Mouse (Mus musculus) stomach, embryonic 16.5 days (tissue): ENCODE data around the gene Suds3. TPM values are rescaled to one million over a fixed set of nuclear protein-coding genes. Genes with fewer than 3 reads are reported as not detected.

Source experiments
- ATAC-seq: fragments of 200-750 bp; cut with Nextera tagmentation; 2 replicates; pipeline ENCODE4 v1.8.0; 2017; ENCODE audit warnings: moderate number of reproducible peaks, moderate TSS enrichment; ENCODE audit not compliant: insufficient read depth, low FRiP score
- H3K27ac ChIP-seq: fragments of 300-500 bp; sonication (generic); 2 replicates; pipeline ENCODE4 v1.5.1; 2014; ENCODE audit warnings: low read length
- H3K27me3 ChIP-seq: fragments of 300-500 bp; sonication (generic); 2 replicates; pipeline ENCODE4 v1.6.1; 2014; ENCODE audit warnings: low read length, control low read depth, mixed read lengths; ENCODE audit not compliant: control insufficient read depth, insufficient read depth
- H3K36me3 ChIP-seq: fragments of 300-500 bp; sonication (generic); 2 replicates; pipeline ENCODE4 v1.6.1; 2014; ENCODE audit warnings: low read length; ENCODE audit not compliant: control insufficient read depth, insufficient read depth
- H3K4me1 ChIP-seq: fragments of 300-500 bp; sonication (generic); 2 replicates; pipeline ENCODE4 v1.6.1; 2014; ENCODE audit warnings: low read length, control low read depth, mixed read lengths; ENCODE audit not compliant: control insufficient read depth, insufficient read depth
- H3K4me2 ChIP-seq: fragments of 300-500 bp; sonication (generic); 2 replicates; pipeline ENCODE4 v1.6.1; 2014; ENCODE audit warnings: low read depth, low read length, mixed read lengths
- H3K4me3 ChIP-seq: fragments of 300-500 bp; sonication (generic); replicated peaks from 2 replicates; pipeline ENCODE4 v1.5.1; 2014; ENCODE audit warnings: mild to moderate bottlenecking, low read length
- H3K9ac ChIP-seq: fragments of 300-500 bp; sonication (generic); 2 replicates; pipeline ENCODE4 v1.6.1; 2014; ENCODE audit warnings: low read length
- H3K9me3 ChIP-seq: fragments of 300-500 bp; sonication (generic); replicated peaks from 2 replicates; pipeline ENCODE4 v1.6.1; 2016; ENCODE audit warnings: low read length, control low read depth; ENCODE audit not compliant: control insufficient read depth
- WGBS: fragments of 180-500 bp; shearing (Covaris S2); extraction: QIAGEN DNeasy Blood & Tissue Kit; methylation state at CpG from one replicate; pipeline ENCODE4 v1.1.7; 2014; 5-methylcytosine and 5-hydroxymethylcytosine counted together
- polyA plus RNA-seq: library from polyadenylated mRNA; unstranded; fragments of >200 nt; fragmentation: Nextera tagmentation; extraction: Ambion mirVana; gene quantifications from 2 replicates; pipeline ENCODE4 v1.2.1, GENCODE M21; 2015

Gene Suds3
- polyA plus RNA-seq, 1 experiment from 2014 or later, result 46.2 TPM

- Histone ChIP-seq H3K36me3 (no peaks in the 10 kb centered on the region), H3K27me3 (no peaks in the 10 kb centered on the region), H3K4me3 (no peak overlapping the region), H3K27ac (no peak overlapping the region), H3K4me1 (peaks cover 29% of the 10 kb centered on the region), H3K4me2 (peak overlapping the region; percentile 89; the same call in 1 of the 2 replicates), H3K9me3 (no peaks in the 10 kb centered on the region), H3K9ac (no peak overlapping the region)
- WGBS, result 48% methylated on average over 8 of the region's 8 CpGs
- ATAC-seq, result no peak
Measured at GRCm38 (mm10) chr5:117118850-117119249, 2.9 kb upstream of the Suds3 start.

GRCm38 (mm10) chr5:117118220-117118619, 2.3 kb upstream of the Suds3 start:
- Histone ChIP-seq H3K36me3 (peaks cover 2% of the 10 kb centered on the region; the same call in 1 of the 2 replicates), H3K4me3 (no peak overlapping the region), H3K4me2 (no peak overlapping the region), H3K27ac (no peak overlapping the region), H3K9ac (no peak overlapping the region), H3K27me3 (no peaks in the 10 kb centered on the region), H3K9me3 (no peaks in the 10 kb centered on the region), H3K4me1 (peaks cover 31% of the 10 kb centered on the region)
- 84% methylated on average over 2 of the region's 2 CpGs for WGBS
- no peak for ATAC-seq

GRCm38 (mm10) chr5:117117716-117118115, 1.8 kb upstream of the Suds3 start:
- Histone ChIP-seq H3K27ac (no peak overlapping the region), H3K4me3 (no peak overlapping the region), H3K9ac (no peak overlapping the region), H3K9me3 (no peaks in the 10 kb centered on the region), H3K36me3 (peaks cover 7% of the 10 kb centered on the region), H3K27me3 (no peaks in the 10 kb centered on the region), H3K4me2 (no peak overlapping the region), H3K4me1 (peaks cover 30% of the 10 kb centered on the region)
- no peak for ATAC-seq
- WGBS, result 69% methylated on average over 7 of the region's 7 CpGs

GRCm38 (mm10) chr5:117117241-117117640, 1.3 kb upstream of the Suds3 start:
- peaks cover 9% of the 10 kb centered on the region for H3K36me3 ChIP-seq
- H3K9me3 ChIP-seq, result no peaks in the 10 kb centered on the region
- H3K9ac ChIP-seq, result no peak overlapping the region
- peaks cover 26% of the 10 kb centered on the region for H3K4me1 ChIP-seq
- no peak for ATAC-seq
- WGBS, result 81% methylated on average over 2 of the region's 2 CpGs
- H3K27me3 ChIP-seq, result no peaks in the 10 kb centered on the region
- no peak overlapping the region for H3K27ac ChIP-seq
- no peak overlapping the region for H3K4me2 ChIP-seq
- no peak overlapping the region for H3K4me3 ChIP-seq

GRCm38 (mm10) chr5:117116660-117117059, 747 bp upstream of the Suds3 start:
- peaks cover 26% of the 10 kb centered on the region for H3K4me1 ChIP-seq
- peaks cover 11% of the 10 kb centered on the region for H3K36me3 ChIP-seq
- H3K27ac ChIP-seq, result peak overlapping the region; percentile 87
- 60% methylated on average over 2 of the region's 2 CpGs for WGBS
- no peaks in the 10 kb centered on the region for H3K27me3 ChIP-seq
- peak overlapping the region; percentile 59 for H3K4me2 ChIP-seq
- no peaks in the 10 kb centered on the region for H3K9me3 ChIP-seq
- no peak overlapping the region for H3K4me3 ChIP-seq
- ATAC-seq, result no peak
- no peak overlapping the region for H3K9ac ChIP-seq

- Histone ChIP-seq H3K27ac (peak overlapping the region; percentile 87), H3K36me3 (peaks cover 18% of the 10 kb centered on the region), H3K4me3 (peak overlapping the region; percentile 88), H3K4me1 (peaks cover 17% of the 10 kb centered on the region; the same call in 1 of the 2 replicates), H3K9me3 (no peaks in the 10 kb centered on the region), H3K4me2 (peak overlapping the region; percentile 96), H3K9ac (peak overlapping the region; percentile 91), H3K27me3 (no peaks in the 10 kb centered on the region)
- WGBS, result under 1% methylated on average over 43 of the region's 43 CpGs
- peak; percentile 3; the same call in 1 of the 2 replicates for ATAC-seq
Measured at GRCm38 (mm10) chr5:117115193-117115767, 633 bp downstream of the Suds3 start.

GRCm38 (mm10) chr5:117114581-117115192, 1.2 kb downstream of the Suds3 start:
- no peaks in the 10 kb centered on the region for H3K9me3 ChIP-seq
- H3K27me3 ChIP-seq, result no peaks in the 10 kb centered on the region
- H3K36me3 ChIP-seq, result peaks cover 18% of the 10 kb centered on the region
- H3K4me3 ChIP-seq, result peak overlapping the region; percentile 88
- 4% methylated on average over 16 of the region's 16 CpGs for WGBS
- ATAC-seq, result no peak
- peaks cover 17% of the 10 kb centered on the region; the same call in 1 of the 2 replicates for H3K4me1 ChIP-seq
- peak overlapping the region; percentile 91 for H3K9ac ChIP-seq
- H3K27ac ChIP-seq, result peak overlapping the region; percentile 87
- peak overlapping the region; percentile 96 for H3K4me2 ChIP-seq

GRCm38 (mm10) chr5:117113330-117113729, 2.6 kb downstream of the Suds3 start:
- Histone ChIP-seq H3K9me3 (no peaks in the 10 kb centered on the region), H3K27me3 (no peaks in the 10 kb centered on the region), H3K4me3 (no peak overlapping the region), H3K9ac (no peak overlapping the region), H3K36me3 (peaks cover 23% of the 10 kb centered on the region), H3K4me2 (no peak overlapping the region), H3K4me1 (peaks cover 11% of the 10 kb centered on the region; the same call in 1 of the 2 replicates), H3K27ac (no peak overlapping the region)
- ATAC-seq, result no peak
- 91% methylated on average over 7 of the region's 7 CpGs for WGBS

- WGBS, result 96% methylated on average over 7 of the region's 7 CpGs
- no peak overlapping the region for H3K27ac ChIP-seq
- H3K27me3 ChIP-seq, result no peaks in the 10 kb centered on the region
- no peak for ATAC-seq
- H3K4me1 ChIP-seq, result peaks cover 11% of the 10 kb centered on the region; the same call in 1 of the 2 replicates
- H3K4me2 ChIP-seq, result no peak overlapping the region
- H3K9ac ChIP-seq, result no peak overlapping the region
- H3K36me3 ChIP-seq, result peaks cover 23% of the 10 kb centered on the region
- H3K9me3 ChIP-seq, result no peaks in the 10 kb centered on the region
- H3K4me3 ChIP-seq, result no peak overlapping the region
Measured at GRCm38 (mm10) chr5:117111774-117112112, 4.2 kb downstream of the Suds3 start.
